Mouse (Mus musculus) lung, postnatal 0 days (tissue): Measurements from ENCODE around the gene Wnt10a.
A peak's percentile ranks its signal among the peaks of the same experiment; 100 is the strongest.

Experiments
- CTCF ChIP-seq: IDR thresholded peaks from 2 replicates; pipeline ENCODE4 v1.5.1; 2016; ENCODE audit warnings: antibody characterized with exemption, mild to moderate bottlenecking
- EP300 ChIP-seq: IDR thresholded peaks from 2 replicates; pipeline ENCODE4 v1.6.1; 2016; ENCODE audit warnings: antibody characterized with exemption, mild to moderate bottlenecking, control low read depth

DNA sequence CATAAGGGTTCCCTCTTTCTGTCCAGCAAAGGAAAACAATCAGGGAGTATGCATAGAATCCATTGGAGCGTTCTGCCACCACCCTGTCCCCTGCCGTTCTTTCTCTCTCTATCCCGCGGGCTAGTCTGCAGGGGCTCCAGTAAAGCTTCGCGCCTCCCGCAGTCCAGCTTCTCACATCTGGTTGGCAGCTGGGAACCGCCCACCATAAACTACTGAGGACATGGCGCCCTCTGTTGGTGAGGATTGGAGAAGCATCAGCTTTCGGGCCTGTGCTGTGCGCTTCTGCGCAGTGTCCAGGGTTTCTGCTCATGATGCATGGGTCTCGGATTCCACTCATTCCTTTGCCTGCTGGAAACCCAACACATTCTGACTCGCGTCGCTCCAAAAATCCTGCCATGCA is 16.8 kb downstream of the Wnt10a start:
- TF ChIP-seq CTCF (peak; percentile 95), EP300 (no peak)
